Mouse (Mus musculus): Measurements from ENCODE around the gene Mgat1.
"Not testable (repeated sequence)": the region's sequence is repeated elsewhere in the genome, so short reads cannot be mapped to it uniquely, and the experiment has no call there.

Gene Mgat1

DNA sequence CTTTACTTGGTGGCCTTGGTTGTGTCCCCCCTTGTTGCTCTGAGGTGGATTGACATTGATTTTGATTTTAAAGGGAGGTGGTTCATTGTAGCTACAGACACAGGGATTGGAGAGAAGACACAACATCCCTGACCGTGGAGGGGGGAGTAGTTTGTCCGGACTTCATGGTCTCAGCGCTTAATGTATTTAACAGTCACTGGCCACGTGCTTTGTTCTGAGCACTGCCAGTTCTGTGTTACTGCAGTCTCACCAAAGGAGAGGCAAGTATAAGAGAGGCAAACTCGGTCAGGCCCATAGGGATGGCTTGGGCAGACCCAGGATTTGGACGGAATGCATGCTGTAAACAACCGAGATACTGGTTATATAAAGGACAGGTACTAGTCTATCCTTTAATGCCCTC, 20.1 kb downstream of the Mgat1 start:
- no peak for DNase-seq (ENCODE audit: low spot score in 2 of 2)

DNA sequence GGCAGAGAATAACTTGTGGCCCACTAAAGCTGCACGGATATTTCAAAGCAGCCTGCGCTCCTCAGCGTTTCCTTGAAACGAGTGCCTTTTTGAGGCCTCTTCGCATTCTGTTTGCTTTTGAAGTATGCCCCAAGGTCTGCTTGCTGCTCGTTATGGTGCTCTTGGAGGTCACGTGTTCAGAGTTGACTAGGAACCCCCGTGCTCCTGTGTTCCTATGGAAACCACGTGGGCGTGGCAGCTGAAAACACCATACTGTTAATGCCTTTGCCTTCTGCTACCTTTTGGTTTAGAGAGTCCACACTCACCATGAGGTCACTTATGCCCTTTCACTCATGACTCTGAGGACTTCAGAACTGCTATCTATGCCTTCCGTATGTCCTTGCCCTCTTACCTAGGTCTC, 20.6 kb downstream of the Mgat1 start:
- DNase-seq (ENCODE audit: low spot score in 2 of 2): no peak

DNA sequence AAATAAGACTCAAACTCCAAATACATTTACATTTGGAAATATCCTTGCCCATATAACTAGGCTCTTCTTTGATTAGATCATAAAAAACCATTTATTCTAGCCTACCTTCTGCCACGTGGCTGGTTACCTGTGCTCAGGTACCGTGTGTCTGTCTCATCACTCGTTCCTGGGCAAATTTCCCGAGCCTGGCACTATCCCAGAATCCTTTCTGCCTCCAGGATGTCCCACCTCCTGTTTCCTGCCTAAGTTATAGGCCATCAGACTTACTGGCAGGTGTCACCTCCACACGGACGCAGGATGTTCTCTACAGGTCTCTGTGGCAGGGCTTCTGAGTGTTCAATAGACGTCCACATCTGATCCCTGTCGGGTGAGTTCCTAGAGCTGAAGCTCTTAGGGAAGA, 21.1 kb downstream of the Mgat1 start:
- DNase-seq (ENCODE audit: low spot score in 2 of 2): no peak

DNA sequence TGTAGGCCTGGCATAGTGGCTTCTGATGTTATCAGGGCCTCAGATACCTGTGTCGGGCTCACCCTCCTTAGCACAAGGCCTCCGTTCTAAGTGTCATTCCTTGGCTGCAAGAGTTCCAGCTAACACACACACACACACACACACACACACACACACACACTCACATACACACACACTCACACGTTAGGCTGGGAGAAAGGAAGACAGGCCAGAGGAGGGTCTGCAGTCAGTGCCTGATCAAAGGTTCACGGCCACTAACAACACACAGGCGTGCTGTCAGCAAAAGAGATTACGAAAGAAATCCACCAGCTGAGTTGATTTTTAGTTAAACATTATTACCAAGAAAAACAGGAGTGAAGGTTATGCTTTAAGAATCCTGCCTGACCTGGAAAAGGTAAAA, 22.7 kb downstream of the Mgat1 start:
- DNase-seq (ENCODE audit: low spot score in 2 of 2): no peak

DNA sequence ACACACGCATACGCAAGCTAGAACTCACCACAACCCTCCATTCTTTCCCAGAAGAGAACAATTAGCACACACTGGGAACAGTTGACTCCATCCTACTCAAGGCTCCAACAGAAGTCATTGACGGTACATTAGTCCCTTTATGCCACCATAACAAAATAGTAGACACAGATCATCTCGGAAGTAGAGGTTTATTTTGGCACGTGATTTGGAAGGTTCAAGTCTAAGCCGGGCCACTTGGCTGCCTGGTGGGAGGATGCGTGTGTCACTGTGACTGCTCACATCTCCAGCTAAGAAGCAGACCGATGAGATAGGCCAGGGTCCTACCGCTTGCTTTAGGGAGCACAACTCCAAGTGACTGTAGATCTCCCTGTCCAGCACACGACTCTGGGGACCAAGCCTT, 23.3 kb downstream of the Mgat1 start:
- DNase-seq (ENCODE audit: low spot score in 2 of 2): no peak

DNA sequence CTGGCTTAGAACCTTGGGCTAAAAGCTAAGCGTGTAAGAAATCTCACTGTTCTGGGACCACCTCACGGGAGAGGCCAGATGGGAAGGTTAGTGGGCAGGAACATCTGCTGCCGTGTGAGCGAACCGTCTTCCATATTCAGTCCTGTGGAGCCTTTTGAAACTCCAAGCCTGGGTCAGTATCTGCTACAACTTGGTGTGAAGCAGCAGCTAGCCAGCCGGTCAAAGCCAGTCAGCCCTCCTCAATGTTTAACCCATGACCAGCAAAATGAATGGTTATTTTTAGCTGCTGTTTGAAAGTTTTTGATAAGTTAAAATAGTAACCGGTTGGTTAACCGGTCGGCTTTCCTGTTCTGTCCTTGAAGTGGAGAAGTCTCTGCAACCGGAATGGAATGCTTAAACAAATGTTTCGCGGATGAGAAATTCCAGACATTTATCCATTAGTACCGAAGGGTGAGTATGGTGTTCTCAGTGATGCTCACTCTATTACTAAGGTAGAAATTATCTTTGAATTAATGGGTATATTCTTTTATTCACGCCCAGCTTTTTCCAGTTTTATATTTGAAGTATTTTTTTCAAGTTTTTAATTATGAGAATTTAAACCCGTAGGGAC, 24.1 kb downstream of the Mgat1 start:
- DNase-seq (ENCODE audit: low spot score in 2 of 2): no peak

DNA sequence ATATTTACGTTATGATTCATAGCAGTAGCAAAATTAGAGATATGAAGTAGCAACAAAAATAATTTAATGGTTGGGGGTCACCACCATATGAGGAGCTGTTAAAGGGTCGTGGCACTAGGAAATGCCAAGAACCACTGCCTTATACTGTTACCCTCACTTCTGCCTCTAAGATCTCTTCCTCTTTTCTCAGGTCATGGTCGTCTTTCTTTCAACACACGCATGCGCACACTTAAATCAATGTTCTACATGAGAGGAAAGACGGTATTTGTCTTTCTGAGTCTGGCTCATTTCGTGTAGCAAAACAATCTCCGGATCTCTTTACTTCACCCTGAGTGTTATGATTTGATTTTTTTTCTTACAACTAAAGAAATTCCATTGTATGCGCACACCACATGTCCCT, 25.8 kb downstream of the Mgat1 start:
- DNase-seq (ENCODE audit: low spot score in 2 of 2): no peak

DNA sequence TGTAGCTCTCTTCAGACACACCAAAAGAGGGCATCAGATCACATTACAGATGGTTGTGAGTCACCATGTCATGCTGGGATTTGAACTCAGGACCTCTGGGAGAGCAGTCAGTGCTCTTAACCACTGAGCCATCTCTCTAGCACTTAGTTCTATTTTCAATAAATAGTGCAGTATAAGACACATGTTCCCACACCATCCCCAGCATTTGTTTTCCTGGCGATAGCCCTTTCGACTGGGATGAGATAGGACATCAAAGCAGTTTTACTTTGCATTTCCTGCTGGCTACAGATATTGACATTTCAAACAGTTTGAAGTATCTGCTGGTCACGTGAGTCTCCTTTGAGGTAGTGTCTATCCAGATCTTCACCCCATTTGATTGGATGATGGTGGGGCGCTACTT, 26.4 kb downstream of the Mgat1 start:
- DNase-seq (ENCODE audit: low spot score in 2 of 2): no peak

DNA sequence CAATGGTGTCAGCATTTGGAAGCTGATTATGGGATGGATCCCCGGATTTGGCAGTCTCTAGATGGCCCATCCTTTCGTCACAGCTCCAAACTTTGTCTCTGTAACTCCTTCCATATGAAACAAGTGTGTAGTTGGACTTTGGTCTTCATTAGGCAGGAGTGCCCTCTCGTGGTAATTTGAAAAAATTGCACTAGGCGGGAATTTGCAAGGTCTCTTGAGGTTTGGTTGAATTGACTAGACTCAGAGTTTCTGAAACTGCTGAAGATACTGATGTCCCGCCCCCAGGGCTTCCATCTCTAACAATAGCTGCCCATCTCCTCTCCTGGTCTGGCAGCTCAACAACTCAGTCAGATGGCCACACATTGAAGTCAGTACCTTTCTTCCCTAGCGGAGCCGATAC, 27.3 kb downstream of the Mgat1 start:
- DNase-seq (ENCODE audit: low spot score in 2 of 2): no peak

DNA sequence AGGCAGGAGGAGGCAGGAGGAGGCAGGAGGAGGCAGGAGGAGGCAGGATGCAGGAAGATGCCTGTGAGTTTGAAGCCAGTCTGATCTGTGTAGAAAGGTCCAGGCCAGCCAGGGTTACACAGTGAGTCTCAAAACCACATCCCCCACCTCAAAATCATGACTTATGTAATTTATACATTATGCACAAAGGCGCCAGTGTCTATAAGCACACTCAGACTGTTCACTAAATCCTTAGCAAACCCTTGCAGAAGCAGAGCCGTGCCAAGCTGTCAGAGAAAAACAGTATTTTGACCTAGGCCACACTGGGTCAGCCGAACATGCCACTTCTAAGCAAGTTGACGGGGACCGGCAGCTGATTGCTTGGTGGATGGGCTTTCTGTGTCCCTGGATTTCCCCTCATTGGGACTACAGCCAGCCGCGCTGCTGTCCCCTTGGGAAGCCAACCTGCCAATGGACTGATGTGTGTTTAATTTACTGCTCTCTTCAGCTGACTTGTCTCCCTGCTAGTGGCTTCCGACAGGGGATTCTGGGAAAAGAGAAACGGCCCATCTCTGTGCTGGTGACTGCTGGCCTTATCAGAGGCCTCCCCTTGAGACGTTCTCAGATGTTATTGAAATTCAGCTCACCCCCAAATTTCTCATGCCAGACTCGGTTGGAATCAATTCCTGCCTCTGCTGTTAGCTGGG, 30.0 kb downstream of the Mgat1 start:
- no peak for DNase-seq (ENCODE audit: low spot score in 2 of 2)

DNA sequence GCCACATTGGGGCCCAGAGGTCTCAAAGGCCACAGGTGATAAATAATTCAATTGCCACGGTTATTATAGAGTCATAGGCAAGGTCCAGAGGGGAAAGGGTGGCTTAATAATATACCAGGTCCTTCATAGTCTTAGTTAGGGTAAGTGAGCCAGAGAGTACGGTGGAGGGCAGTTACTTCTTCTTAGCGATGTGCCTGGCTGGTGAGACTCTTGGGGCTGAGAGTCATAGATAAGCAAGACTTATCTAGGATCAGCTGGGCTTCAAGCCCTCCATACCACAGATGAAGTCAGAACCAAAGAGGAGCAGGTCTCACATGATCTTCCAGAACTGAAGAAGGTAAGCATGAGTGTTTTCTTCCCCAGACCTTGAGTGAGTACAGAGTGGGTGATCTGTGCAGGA, 34.2 kb downstream of the Mgat1 start, which contains the start of gene Olfr1393:
TSS of gene Olfr1393 (plus strand) at position 83 of the 400 bp plus-strand sequence.
- DNase-seq (ENCODE audit: low spot score in 2 of 2): no peak

DNA sequence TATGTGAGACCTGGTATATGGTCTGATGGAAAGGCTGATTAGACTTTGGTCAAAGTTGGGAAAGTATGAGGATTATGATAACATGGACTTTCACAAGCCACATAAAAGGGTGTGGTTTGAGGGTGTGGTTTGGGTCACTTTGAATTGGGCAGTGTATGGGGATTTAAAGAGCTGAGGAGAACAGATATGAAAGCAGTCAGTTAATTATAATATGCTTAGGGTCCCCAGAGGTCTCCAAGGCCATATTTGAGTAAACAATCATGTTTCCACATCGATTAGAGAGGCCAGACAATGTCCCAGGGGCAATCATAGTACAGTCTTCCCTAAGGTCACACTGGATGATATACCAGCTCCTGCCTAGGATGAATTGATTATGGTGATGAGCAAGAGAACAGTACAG, 41.0 kb downstream of the Mgat1 start, which contains the start of gene Olfr1392:
TSS of gene Olfr1392 (plus strand) at position 301 of the 400 bp plus-strand sequence.
- DNase-seq (ENCODE audit: low spot score in 2 of 2): not testable (repeated sequence)

DNA sequence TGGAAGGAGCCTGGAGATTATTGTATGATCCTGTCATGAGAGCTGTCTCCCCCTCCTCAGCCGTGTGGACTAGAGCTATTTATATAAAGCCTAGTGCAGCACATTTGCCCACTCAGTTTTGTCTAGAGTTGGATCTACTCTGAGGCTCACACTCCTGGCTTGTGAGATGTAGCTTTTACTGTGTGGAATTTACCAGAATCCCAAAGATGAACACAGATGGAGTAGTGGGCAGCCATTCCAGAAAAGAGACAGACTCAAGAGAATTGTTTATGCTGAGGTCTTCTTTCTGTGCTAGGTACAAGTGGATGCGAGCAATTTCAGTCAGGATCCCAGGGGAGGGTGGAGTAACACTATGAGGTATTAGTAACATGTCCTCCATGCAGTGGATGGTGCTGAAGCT, 43.3 kb downstream of the Mgat1 start:
- DNase-seq (ENCODE audit: low spot score in 2 of 2): no peak

DNA sequence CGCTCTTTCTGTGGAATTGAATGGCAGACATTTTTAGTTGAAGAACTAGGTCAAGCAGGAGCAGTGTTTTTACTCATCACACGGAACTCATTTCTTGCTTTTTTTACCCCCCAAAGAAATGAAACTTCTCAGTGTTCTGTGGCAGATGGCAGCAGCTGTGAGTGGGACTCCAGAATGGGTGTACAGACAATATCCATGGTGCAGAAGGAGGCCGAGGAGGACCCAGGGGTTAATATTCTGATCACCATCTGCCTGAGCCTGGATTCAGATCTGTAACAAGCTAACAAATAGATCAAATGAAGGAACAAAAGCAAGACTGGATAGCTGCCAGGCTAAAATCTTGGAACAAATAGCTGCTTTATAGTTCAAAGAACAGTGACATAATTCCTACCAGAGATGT, 48.8 kb downstream of the Mgat1 start:
- DNase-seq (ENCODE audit: low spot score in 2 of 2): no peak

DNA sequence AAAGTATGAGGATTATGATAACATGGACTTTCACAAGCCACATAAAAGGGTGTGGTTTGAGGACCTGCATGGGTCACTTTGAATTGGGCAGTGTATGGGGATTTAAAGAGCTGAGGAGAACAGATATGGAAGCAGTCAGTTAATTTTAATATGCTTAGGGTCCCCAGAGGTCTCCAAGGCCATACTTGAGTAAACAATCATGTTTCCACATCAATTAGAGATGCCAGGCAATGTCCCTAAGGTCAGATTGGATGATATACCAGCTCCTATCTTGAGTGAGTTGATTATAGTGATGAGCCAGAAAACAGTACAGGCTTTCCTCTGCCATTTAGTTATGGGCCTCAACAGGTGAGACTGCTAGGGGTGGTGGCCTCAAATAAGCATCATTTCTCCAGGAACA, 60.5 kb downstream of the Mgat1 start, which contains the start of gene Olfr10:
TSS of gene Olfr10 (plus strand) at position 301 of the 400 bp plus-strand sequence.
- no peak for DNase-seq (ENCODE audit: low spot score in 2 of 2)

DNA sequence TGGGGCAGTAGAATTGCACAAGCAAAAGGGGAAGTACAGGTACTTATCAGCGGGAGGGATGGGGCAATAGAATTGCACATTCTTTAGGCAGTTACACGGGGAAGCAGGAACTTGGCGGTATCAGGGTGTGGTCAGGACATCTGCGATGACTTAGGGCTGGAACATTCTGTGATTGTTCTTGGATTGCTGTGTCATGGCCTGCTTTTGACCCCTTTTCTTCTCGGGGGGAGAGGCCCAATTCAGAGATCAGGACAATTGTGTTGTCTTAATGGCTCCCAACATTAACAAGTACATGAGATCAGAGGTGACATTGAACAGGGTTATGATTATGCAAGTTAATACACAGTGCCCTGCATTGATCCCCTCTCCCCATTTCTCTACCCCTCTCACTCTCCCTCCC, 64.6 kb downstream of the Mgat1 start:
- not testable (repeated sequence) for DNase-seq (ENCODE audit: low spot score in 2 of 2)
